Mouse (Mus musculus) megakaryocyte, adult 5-6 weeks (primary cell): ENCODE results near the gene Chst5. TPM values are rescaled to one million over a fixed set of nuclear protein-coding genes. Genes with fewer than 3 reads are reported as not detected.

Source experiments
- ATAC-seq: 2 replicates; pipeline ENCODE4 v1.8.0; 2016; ENCODE audit warnings: mild to moderate bottlenecking, inconsistent platforms; ENCODE audit not compliant: poor library complexity, severe bottlenecking
- total RNA-seq, 2 experiments: library from RNA; stranded (forward) in 1 of 2; stranded (reverse) in 1 of 2; fragments of 153-499, 151-499 nt in 1 of 2; fragments of 221-1000, 200-1000 nt in 1 of 2; gene quantifications; 2 replicates each; pipeline versions ENCODE4 v1.2.3 to v1.2.4; 2015 to 2017

Gene Chst5
- total RNA-seq, 2 experiments from 2014 or later, result not detected

- no peak for ATAC-seq
These were observed 21.5 kb upstream of the Chst5 start for GRCm38 (mm10) chr8:111931721-111932120.

GRCm38 (mm10) chr8:111929648-111930344, 19.5 kb upstream of the Chst5 start:
- ATAC-seq, result 0 out of 2 replicates have a peak, but pooled peaks have one; percentile 15

- ATAC-seq, result no peak
These were observed 14.7 kb upstream of the Chst5 start for GRCm38 (mm10) chr8:111924976-111925375.

- peak; percentile 85 for ATAC-seq
These were observed 13.1 kb upstream of the Chst5 start for GRCm38 (mm10) chr8:111923383-111923804.

GRCm38 (mm10) chr8:111920971-111921370, 10.7 kb upstream of the Chst5 start:
- ATAC-seq, result no peak

GRCm38 (mm10) chr8:111919663-111920062, 9.4 kb upstream of the Chst5 start:
- no peak for ATAC-seq

- ATAC-seq, result no peak
These were observed 2.7 kb upstream of the Chst5 start for GRCm38 (mm10) chr8:111912860-111913432.

GRCm38 (mm10) chr8:111911572-111911971, 1.3 kb upstream of the Chst5 start:
- no peak for ATAC-seq

- ATAC-seq, result no peak
These were observed 4.6 kb downstream of the Chst5 start for GRCm38 (mm10) chr8:111905500-111906121.

- ATAC-seq, result no peak
These were observed 8.2 kb downstream of the Chst5 start for GRCm38 (mm10) chr8:111902080-111902479.

GRCm38 (mm10) chr8:111898586-111898985, 11.7 kb downstream of the Chst5 start:
- ATAC-seq, result no peak

GRCm38 (mm10) chr8:111894955-111895354, 15.3 kb downstream of the Chst5 start:
- no peak for ATAC-seq

- no peak for ATAC-seq
These were observed 17.6 kb downstream of the Chst5 start for GRCm38 (mm10) chr8:111892615-111893014.

- no peak for ATAC-seq
These were observed 18.3 kb downstream of the Chst5 start for GRCm38 (mm10) chr8:111891983-111892382.

- peak; percentile 15; the same call in 1 of the 2 replicates for ATAC-seq
These were observed 19.3 kb downstream of the Chst5 start for GRCm38 (mm10) chr8:111890911-111891303.

GRCm38 (mm10) chr8:111889931-111890910, 20.0 kb downstream of the Chst5 start:
- ATAC-seq, result no peak

- ATAC-seq, result no peak
These were observed 22.1 kb downstream of the Chst5 start for GRCm38 (mm10) chr8:111888091-111888650.

- ATAC-seq, result no peak
These were observed 22.8 kb downstream of the Chst5 start for GRCm38 (mm10) chr8:111887479-111887878.

GRCm38 (mm10) chr8:111883615-111884014, 26.6 kb downstream of the Chst5 start:
- ATAC-seq, result no peak

- ATAC-seq, result peak; percentile 69
These were observed 28.7 kb downstream of the Chst5 start for GRCm38 (mm10) chr8:111881591-111881990.
